Mouse (Mus musculus) heart, postnatal 0 days (tissue): ENCODE results near the gene Gm49325.

ENCODE experiments used
- CTCF ChIP-seq: IDR thresholded peaks from 2 replicates; pipeline ENCODE4 v1.5.1; 2016; ENCODE audit warnings: antibody characterized with exemption, control low read depth, low read depth
- EP300 ChIP-seq: IDR thresholded peaks from 2 replicates; pipeline ENCODE4 v1.6.1; 2016; ENCODE audit warnings: antibody characterized with exemption, low read depth

- no peak for TF ChIP-seq EP300
- TF ChIP-seq CTCF = no peak
Measured at GRCm38 (mm10) chr10:77621546-77621945, 15.5 kb downstream of the Gm49325 start.
